Mouse (Mus musculus) testis, adult 2 months (tissue): Measurements from ENCODE around the gene Hoxa7. TPM values are rescaled to one million over a fixed set of nuclear protein-coding genes. Genes with fewer than 3 reads are reported as not detected.
A peak's percentile ranks its signal among the peaks of the same experiment; 100 is the strongest.

Source experiments
- H3K27ac ChIP-seq: fragments of 200-500 bp; 2 replicates; pipeline ENCODE4 v1.5.1; 2012; ENCODE audit warnings: low read depth, low read length; ENCODE audit not compliant: control insufficient read depth, insufficient read depth
- H3K27me3 ChIP-seq: fragments of 200-500 bp; 2 replicates; pipeline ENCODE4 v1.6.1; 2012; ENCODE audit warnings: mild to moderate bottlenecking, low read length, moderate library complexity; ENCODE audit not compliant: control insufficient read depth, insufficient read depth
- H3K36me3 ChIP-seq: fragments of 200-500 bp; 2 replicates; pipeline ENCODE4 v1.6.1; 2012; ENCODE audit warnings: mild to moderate bottlenecking, low read length; ENCODE audit not compliant: control insufficient read depth, insufficient read depth
- H3K4me1 ChIP-seq: fragments of 200-500 bp; 2 replicates; pipeline ENCODE4 v1.6.1; 2012; ENCODE audit warnings: low read length; ENCODE audit not compliant: control insufficient read depth, insufficient read depth
- H3K4me3 ChIP-seq: fragments of 200-500 bp; 2 replicates; pipeline ENCODE4 v1.5.1; 2012; ENCODE audit warnings: low read depth, mild to moderate bottlenecking, low read length, moderate library complexity, mixed read lengths; ENCODE audit not compliant: control insufficient read depth
- CTCF ChIP-seq: fragments of 200-500 bp; IDR thresholded peaks from 2 replicates; pipeline ENCODE4 v1.5.1; 2012; ENCODE audit warnings: low read depth, mild to moderate bottlenecking, inconsistent platforms, low read length, moderate library complexity; ENCODE audit not compliant: control insufficient read depth, insufficient read depth, insufficient replicate concordance
- POLR2A ChIP-seq: fragments of 200-500 bp; IDR thresholded peaks from 2 replicates; pipeline ENCODE4 v1.6.1; 2012; ENCODE audit warnings: low read depth, mild to moderate bottlenecking, inconsistent platforms, low read length, moderate library complexity; ENCODE audit not compliant: control insufficient read depth
- polyA plus RNA-seq: library from polyadenylated mRNA; depleted of rRNA; stranded (reverse); fragments of >200 nt; gene quantifications from 2 replicates; pipeline ENCODE4 v1.2.3, GENCODE M21; 2012

Gene Hoxa7
- polyA plus RNA-seq, 1 experiment, result 0.72 TPM

GRCm38 (mm10) chr6:52177061-52177735 lies 44.5 kb downstream of the Hoxa7 start, which contains the start of gene 5730596B20Rik:
TSS of gene 5730596B20Rik (plus strand) at chr6:52177498.
- H3K36me3 ChIP-seq, result no peaks in the 10 kb centered on the region
- no peak within 1 kb of the TSS for H3K4me3 ChIP-seq
- peaks cover 17% of the 10 kb centered on the region for H3K4me1 ChIP-seq
- peaks cover 22% of the 10 kb centered on the region for H3K27me3 ChIP-seq
- H3K27ac ChIP-seq, result no peak within 1 kb of the TSS
- no peak for TF ChIP-seq CTCF

GRCm38 (mm10) chr6:52176391-52176790 lies 45.3 kb downstream of the Hoxa7 start:
- Histone ChIP-seq H3K27ac (no peak overlapping the region), H3K27me3 (peaks cover 22% of the 10 kb centered on the region), H3K4me3 (no peak overlapping the region), H3K36me3 (no peaks in the 10 kb centered on the region), H3K4me1 (peaks cover 18% of the 10 kb centered on the region)
- TF ChIP-seq POLR2A, result no peak
- TF ChIP-seq CTCF, result no peak

GRCm38 (mm10) chr6:52175864-52176263 lies 45.8 kb downstream of the Hoxa7 start:
- no peak overlapping the region for H3K4me3 ChIP-seq
- peaks cover 22% of the 10 kb centered on the region for H3K27me3 ChIP-seq
- H3K4me1 ChIP-seq, result peaks cover 19% of the 10 kb centered on the region
- no peak overlapping the region for H3K27ac ChIP-seq
- TF ChIP-seq POLR2A, result no peak
- TF ChIP-seq CTCF, result no peak
- H3K36me3 ChIP-seq, result no peaks in the 10 kb centered on the region

- H3K27me3 ChIP-seq, result peaks cover 22% of the 10 kb centered on the region
- no peak overlapping the region for H3K27ac ChIP-seq
- TF ChIP-seq CTCF, result no peak
- no peak for TF ChIP-seq POLR2A
- peak overlapping the region; percentile 40 for H3K4me3 ChIP-seq
- no peaks in the 10 kb centered on the region for H3K36me3 ChIP-seq
- peaks cover 22% of the 10 kb centered on the region for H3K4me1 ChIP-seq
Observed at GRCm38 (mm10) chr6:52174968-52175751, 46.5 kb downstream of the Hoxa7 start.

- H3K4me3 ChIP-seq, result no peak overlapping the region
- no peaks in the 10 kb centered on the region for H3K36me3 ChIP-seq
- no peak overlapping the region for H3K27ac ChIP-seq
- peaks cover 28% of the 10 kb centered on the region for H3K4me1 ChIP-seq
- no peak for TF ChIP-seq CTCF
- peaks cover 22% of the 10 kb centered on the region for H3K27me3 ChIP-seq
Observed at GRCm38 (mm10) chr6:52173648-52174047, 48.0 kb downstream of the Hoxa7 start.

- H3K4me1 ChIP-seq, result peaks cover 30% of the 10 kb centered on the region
- no peak overlapping the region for H3K27ac ChIP-seq
- peaks cover 26% of the 10 kb centered on the region for H3K27me3 ChIP-seq
- 0 out of 2 replicates have a peak, but pooled peaks have one; percentile 17 for TF ChIP-seq POLR2A
- no peak for TF ChIP-seq CTCF
- H3K4me3 ChIP-seq, result peak overlapping the region; percentile 68
- H3K36me3 ChIP-seq, result no peaks in the 10 kb centered on the region
Observed at GRCm38 (mm10) chr6:52172501-52172900, 49.2 kb downstream of the Hoxa7 start.

GRCm38 (mm10) chr6:52171938-52172337 lies 49.7 kb downstream of the Hoxa7 start:
- no peaks in the 10 kb centered on the region for H3K36me3 ChIP-seq
- H3K4me1 ChIP-seq, result peaks cover 30% of the 10 kb centered on the region
- H3K4me3 ChIP-seq, result no peak overlapping the region
- no peak overlapping the region for H3K27ac ChIP-seq
- H3K27me3 ChIP-seq, result peaks cover 23% of the 10 kb centered on the region
- TF ChIP-seq POLR2A (no peak), CTCF (no peak)
